Mouse (Mus musculus) kidney, adult 18-20 months (tissue): ENCODE results near the gene Slc37a3.

Experiments
- DNase-seq: peaks from one replicate; pipeline ENCODE4 v3.0.0; 2021

Slc37a3 gene

GRCm38 (mm10) chr6:39317854-39318630 is 59.4 kb downstream of the Slc37a3 start:
- no peak for DNase-seq

DNA sequence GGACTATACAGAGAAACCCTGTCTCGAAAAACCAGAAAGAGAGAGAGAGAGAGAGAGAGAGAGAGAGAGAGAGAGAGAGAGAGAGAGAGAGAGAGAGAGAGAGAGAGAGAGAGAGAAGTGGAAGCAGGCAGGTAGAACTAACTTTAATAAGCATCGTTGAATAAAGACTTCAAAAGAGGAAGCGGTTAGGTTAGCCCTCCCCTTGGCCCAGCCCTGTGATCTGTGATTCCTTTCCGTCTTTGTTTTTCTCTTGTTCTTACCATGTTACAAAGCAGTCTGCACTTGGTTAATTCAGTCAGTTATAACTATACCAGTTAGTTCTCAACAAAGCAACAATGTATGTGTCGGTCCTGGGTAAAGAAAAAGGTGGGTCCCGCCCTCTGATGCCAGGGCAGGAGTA is 61.4 kb downstream of the Slc37a3 start:
- no peak for DNase-seq

- DNase-seq = no peak
Measured at GRCm38 (mm10) chr6:39314461-39314860, 63.0 kb downstream of the Slc37a3 start.

- no peak for DNase-seq
Measured at GRCm38 (mm10) chr6:39311786-39312185, 65.7 kb downstream of the Slc37a3 start.

- DNase-seq = no peak
Measured at GRCm38 (mm10) chr6:39304371-39304874, 73.1 kb downstream of the Slc37a3 start.

DNA sequence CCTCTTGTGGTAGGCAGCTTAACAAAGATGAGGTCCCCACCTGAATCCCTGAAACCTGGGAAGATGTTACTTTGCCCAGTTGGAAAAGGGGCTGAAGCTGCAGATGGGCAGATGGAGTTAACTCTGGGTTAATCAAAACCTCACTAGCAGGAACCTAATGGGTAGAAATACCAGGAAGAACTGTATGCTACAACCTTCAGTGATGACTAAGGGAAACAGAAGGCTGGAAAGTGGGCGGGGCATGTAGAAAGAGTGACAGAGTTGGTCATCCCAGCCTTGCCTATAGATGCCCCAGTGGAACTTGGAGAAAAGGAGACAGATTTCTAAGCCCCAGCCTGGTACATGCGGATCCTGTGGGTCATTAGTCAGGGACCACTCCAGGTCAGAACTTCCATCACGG is 76.0 kb downstream of the Slc37a3 start:
- no peak for DNase-seq

DNA sequence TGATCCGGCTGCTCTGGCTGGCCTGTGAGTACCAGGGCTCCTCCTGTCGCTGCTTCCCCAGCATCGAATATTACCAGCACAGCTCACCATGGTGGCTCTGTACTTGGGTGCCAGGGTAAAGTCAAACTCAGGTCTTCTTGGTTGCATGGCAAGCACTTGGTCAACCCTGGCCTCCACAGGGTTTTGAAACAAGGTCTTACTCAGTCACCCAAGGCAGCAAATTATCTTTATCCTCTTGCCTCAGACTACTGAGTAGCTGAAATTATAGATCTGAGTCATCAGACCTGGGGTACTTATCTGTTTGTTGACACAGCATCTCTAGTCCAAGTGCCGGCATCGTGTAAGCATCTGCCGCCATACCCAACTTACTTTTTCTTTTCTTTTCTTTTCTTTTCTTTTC is 80.4 kb downstream of the Slc37a3 start:
- no peak for DNase-seq

DNA sequence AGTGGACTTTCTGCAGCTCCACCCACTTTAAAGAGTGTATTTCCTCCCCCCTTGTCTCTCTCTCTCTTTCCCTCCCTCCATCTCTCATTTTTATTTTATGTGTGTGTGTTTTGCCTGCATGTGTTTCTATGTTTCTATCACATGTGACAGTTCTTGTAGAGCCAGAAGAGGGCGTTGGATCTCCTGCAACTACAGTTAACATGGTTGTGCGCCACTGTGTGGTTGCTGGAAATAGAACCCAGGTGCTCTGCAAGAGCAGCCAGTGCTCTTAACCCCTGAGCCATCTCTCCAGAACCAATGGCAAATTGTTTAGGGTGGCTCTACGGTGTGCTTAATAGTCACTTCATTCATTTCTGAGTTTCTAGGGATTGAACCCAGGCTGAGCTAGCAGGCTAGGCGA is 81.0 kb downstream of the Slc37a3 start:
- DNase-seq = no peak

- DNase-seq = peak; percentile 31
Measured at GRCm38 (mm10) chr6:39295727-39296411, 81.6 kb downstream of the Slc37a3 start.

DNA sequence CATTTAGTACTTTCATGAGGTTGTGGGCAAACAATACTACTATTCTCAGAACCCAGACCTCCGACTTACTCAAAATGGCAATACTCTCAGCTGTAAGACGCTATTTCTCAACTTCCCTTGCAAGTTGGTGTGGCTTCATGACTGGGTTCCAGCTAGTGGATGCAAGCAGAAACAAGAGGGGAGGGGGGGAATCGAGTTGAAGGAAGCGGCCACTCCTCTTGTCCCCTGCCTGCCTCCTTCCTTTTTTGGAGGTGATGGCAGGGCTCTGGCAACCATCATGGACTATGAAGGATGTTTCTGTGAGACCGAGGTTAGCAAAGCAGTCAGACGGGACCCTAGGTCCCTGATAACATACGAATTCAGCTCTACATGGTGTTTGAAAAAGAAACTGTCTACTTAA is 87.8 kb downstream of the Slc37a3 start:
- DNase-seq = no peak

DNA sequence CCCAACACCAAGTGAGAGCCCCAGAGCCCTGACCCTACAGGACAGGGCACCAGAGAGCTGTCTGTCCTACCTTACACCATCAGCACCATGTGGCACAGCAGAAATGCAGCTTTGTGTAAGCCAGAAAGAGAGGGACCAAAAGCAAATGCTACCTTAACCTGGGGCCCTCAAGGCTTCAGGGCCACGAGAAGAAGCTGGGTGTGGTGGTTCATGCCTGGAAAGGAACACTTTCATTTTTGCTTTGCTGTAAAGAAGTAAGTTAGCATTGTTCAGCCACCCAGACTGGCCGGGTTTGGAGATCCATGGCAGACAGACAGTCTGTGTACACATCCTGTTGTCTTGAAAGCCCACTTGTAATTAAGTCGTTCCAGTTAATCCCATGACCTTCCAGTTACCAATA is 89.7 kb downstream of the Slc37a3 start:
- DNase-seq = no peak

- DNase-seq = no peak
Measured at GRCm38 (mm10) chr6:39286732-39287083, 90.8 kb downstream of the Slc37a3 start.

GRCm38 (mm10) chr6:39286053-39286731 is 91.3 kb downstream of the Slc37a3 start:
- DNase-seq = peak; percentile 47

- peak; percentile 48 for DNase-seq
Measured at GRCm38 (mm10) chr6:39284836-39285235, 92.6 kb downstream of the Slc37a3 start.
